Mouse (Mus musculus): Measurements from ENCODE around the gene Myo10.

DNA sequence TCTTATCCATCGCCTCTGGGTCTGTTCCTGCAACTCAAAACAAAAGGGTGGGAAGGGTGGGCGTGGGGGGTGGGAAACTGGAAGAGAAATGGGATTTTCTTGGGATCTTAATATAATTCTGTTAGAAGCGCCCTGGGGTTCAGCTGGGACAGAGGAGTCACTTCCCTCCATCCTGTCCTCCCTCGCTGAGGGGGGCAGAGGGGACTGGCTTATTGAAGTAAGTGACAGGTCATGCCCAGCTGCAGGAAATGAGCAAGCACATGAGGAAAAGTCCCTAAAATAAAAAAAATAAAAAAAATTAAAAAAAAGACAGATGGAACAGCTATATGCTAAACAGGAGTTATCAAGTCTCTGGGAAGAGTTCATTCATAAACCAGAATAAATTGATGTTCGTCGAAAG lies 40.3 kb upstream of the Myo10 start:
- no peak for TF ChIP-seq CTCF (conservative IDR thresholded peaks at IDR 0.05; ENCODE audit: insufficient read depth, insufficient read length, low read depth, low read length)
- TF ChIP-seq POLR2A (IDR thresholded peaks at IDR 0.05; ENCODE audit: low read depth, low read length) = no peak

Data from kidney, adult 2 months (tissue).